Mouse (Mus musculus) retina, embryonic 14.5 days (tissue): ENCODE results near the gene Limk2.

ENCODE experiments used
- DNase-seq: peaks from one replicate; pipeline ENCODE4 v3.0.0-alpha.2; 2015; ENCODE audit warnings: low spot score

Limk2 gene

DNA sequence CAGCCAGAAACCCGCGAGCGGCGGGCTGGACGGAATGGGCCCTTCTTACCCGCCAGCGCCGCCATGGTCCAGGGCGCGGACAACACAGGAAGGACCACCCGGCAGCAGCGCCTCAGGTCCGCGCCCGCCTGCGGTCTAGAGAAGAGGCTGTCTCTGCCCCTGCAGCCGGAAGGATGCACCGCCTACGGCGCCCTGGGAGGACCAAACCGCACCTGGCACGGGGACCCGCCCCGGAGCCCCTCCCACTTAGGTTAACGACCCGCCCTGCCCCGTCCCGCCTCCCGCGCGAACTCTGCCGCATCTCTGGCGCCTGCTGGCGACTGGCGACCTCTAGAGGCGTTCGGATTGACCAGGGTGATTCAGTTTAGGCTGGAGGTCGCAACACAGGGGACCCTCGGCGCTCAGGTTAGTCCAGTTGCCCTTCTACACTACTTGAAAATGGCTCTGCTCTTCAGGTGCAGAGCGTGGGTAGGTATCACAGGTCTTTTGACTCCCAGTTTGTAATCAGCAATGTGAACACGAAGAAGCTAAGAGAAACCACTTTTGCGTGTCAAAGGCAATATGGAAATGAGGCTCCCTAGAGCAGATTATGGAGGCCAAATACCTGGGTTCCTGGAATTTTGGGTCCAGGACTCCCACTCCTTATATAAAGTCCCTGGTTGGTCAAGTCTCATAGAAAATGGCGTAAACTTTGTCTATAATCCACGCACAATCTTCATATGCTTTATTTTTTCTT, at the start of gene Limk2:
Limk2 (minus strand) TSS at position 193 of the 736 bp plus-strand sequence.
- DNase-seq: peak; percentile 94

DNA sequence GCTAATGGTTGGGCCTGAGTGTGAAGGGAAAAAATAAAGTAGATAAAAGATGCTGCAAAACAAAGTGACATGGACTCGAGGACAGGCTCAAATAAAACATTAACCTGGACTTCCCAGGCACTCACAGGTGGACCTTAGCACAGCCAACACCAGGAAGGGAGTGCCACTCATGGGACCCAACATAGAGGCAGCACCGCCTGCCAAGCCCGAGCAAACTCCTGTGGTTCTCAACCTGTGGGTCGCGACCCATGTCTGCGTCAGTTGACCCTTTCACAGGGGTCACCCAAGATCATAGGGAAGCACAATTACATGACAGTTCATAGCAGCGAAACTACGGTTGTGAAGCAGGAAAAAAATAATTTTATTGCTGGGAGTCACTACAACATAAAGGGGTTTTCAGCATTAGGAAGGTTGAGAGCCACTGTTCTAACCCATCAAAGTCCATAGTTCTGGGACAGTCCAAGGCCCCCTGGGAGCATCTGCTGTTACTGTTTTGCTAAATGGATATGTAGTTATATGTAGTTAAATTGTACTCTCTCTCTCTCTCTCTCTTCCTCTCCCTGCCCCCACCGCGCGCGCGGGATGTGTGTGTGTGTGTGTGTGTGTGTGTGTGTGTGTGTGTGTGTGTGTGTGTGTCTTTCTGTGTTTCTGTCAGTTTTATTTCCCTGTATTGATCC, 49.6 kb upstream of the Limk2 start:
- no peak for DNase-seq

DNA sequence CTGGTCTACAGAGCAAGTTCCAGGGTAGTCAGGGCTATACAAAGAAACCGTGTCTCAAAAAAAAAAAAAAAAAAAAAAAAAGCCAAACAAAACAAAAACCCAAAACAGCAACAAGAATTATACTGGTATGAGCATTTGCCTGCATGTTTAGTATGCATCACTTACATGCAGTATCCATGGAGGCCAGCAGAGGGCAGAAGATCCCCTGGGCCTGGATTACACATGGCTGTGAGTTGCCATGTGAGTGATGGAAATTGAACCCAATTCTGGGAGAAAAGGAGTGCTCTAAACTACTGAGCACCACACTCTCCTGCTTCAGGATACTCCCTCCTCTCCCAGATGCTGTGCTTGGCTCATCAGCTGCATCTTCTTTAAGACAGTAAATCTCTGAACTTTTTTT, 47.4 kb upstream of the Limk2 start:
- peak; percentile 79 for DNase-seq

- DNase-seq: no peak
Observed at GRCm38 (mm10) chr11:3454506-3454905, 45.5 kb upstream of the Limk2 start.

DNA sequence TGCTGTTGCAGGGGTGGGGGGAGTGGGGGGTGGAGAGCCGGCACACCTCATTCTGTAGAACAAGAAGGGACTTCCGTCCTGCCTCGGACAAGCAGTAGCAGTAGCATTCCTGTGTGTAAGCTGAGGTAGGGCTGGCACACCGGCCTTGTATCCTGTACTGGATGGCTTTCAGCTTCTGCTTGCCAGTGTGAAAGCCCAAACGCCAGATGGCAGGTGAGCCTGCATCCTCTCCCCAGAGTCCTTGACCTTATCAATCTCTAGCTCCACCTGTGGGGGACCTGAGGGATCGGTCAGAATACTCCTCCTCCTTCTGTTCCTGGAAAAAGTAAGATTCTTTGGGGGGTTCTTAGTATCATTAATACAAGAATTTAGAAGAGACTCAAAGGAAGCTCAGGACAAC, 44.5 kb upstream of the Limk2 start:
- no peak for DNase-seq

GRCm38 (mm10) chr11:3452769-3453168, 43.8 kb upstream of the Limk2 start:
- DNase-seq: peak; percentile 48

- DNase-seq: peak; percentile 96
Observed at GRCm38 (mm10) chr11:3452167-3452639, 43.2 kb upstream of the Limk2 start, which contains the start of gene Rnf185. Gene Rnf185 (minus strand): TSS chr11:3452363.

GRCm38 (mm10) chr11:3451701-3452163, 42.7 kb upstream of the Limk2 start:
- peak; percentile 26 for DNase-seq

DNA sequence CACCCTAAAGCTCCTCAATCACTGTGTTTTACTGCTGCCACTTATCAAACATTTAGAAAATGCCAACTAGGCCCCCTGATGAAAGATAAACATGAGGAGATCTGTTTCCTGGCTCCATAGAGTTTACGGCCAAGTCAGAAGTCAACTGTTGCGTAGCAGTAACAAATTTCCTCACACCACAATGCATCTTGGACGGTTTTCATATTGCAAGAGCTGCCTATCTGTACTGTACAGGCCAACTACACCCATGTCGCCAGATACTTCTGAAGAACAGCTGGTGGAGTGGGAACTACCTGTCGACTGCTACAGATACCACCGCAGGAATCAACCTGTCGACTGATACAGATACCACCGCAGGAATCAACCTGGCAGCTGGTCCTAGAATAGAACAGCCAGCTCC, 35.9 kb upstream of the Limk2 start:
- no peak for DNase-seq

- no peak for DNase-seq
Observed at GRCm38 (mm10) chr11:3443091-3443490, 34.1 kb upstream of the Limk2 start.

GRCm38 (mm10) chr11:3442677-3443076, 33.7 kb upstream of the Limk2 start:
- no peak for DNase-seq

GRCm38 (mm10) chr11:3441696-3442443, 32.9 kb upstream of the Limk2 start:
- DNase-seq: no peak

DNA sequence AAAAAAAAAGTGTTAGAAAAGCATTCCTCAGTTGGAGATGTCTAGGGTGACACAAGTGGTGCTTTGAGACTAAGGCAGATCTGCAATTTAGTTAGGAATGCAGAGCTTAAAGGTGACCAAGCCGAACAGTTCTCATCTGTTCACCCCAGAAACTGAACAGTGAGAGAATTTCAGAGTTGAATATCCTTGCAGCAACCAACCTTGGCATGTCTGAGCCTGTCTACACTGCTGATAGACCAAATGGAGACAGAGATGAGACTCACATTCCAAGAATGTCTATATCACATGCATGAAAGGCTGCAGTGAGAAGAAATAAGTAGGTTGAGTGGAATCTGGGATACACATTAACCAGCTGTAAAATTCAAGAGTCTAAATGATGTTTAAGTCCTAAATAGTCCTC, 28.6 kb upstream of the Limk2 start:
- no peak for DNase-seq

- DNase-seq: no peak
Observed at GRCm38 (mm10) chr11:3433809-3434208, 24.8 kb upstream of the Limk2 start.

DNA sequence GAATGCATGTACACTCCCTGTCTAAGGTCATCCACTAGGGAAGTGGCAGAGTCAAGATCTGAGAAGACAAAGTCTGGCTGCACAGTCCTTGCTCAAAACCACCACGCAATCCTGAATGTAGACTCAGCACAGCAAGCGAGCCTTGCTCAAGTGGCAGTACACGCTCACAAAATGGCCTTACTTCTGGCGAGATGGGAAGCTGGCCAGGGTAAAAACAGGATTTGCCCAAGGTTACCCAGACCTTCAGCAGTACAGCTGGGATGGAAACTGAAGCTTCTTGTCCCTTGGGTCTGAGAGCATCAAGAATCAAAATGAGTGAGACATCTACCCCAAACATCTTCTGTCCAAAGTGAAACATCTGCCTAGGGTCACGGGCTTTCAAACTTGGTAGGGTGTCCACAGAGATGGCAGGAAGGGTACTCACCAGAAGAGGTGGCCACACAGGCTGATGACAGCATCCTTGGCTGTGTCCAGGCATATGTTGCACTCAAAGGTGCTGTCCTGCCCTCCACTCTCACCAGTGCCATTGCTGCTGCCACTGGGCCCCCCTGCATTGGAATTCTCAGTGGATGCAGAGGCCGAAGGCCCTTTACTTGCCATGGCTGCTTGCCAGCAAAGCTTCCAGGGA, 23.1 kb upstream of the Limk2 start:
- no peak for DNase-seq

- no peak for DNase-seq
Observed at GRCm38 (mm10) chr11:3431515-3431914, 22.5 kb upstream of the Limk2 start.

GRCm38 (mm10) chr11:3428632-3429031, 19.6 kb upstream of the Limk2 start:
- DNase-seq: no peak

GRCm38 (mm10) chr11:3427697-3428230, 18.8 kb upstream of the Limk2 start:
- no peak for DNase-seq

DNA sequence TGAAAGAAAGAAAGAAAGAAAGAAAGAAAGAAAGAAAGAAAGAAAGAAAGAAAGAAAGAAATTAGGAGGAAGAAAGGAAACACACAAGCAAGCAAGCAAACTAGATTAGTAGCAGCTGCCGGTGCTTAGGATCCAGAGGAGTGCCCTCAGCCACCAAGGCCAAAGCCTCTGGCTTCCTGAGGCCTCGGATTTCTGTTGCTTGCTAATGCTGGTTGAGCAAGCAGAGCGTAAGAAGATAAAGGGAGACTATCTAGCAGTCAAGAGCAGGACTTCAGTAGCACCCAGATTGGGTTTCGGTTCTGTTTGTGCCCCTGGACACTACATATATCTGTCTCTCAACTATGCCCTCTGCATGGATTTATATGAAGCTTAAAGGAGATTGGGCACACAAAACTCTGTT, 13.3 kb upstream of the Limk2 start:
- no peak for DNase-seq

DNA sequence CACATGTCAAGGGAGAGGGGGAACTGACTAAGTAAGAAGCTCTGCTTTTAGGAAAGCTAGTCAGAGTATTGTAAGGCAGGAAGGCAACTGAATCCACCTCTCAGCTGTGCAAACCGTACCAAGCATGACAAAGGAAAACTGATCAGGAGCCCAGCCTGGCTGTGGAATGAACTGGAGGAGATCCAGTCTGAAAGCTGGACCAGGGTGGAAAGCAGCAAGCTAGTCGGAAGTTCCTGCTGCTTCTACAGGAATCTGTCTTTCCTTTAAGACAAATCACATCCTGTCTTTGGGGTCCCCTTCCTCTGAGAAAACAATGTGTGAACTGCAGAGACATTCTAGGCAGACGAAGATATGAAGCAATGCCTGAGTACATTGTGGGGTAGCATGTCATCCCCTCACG, 9.8 kb upstream of the Limk2 start:
- no peak for DNase-seq

GRCm38 (mm10) chr11:3417795-3418194, 8.8 kb upstream of the Limk2 start:
- no peak for DNase-seq

GRCm38 (mm10) chr11:3416399-3416798, 7.4 kb upstream of the Limk2 start:
- no peak for DNase-seq
